Mouse (Mus musculus) mouse trophoblast stem cell (cell line): ENCODE data around the gene Klrb1c.
"Not testable (repeated sequence)": the region's sequence is repeated elsewhere in the genome, so short reads cannot be mapped to it uniquely, and the experiment has no call there.

ENCODE experiments used
- in situ Hi-C, 2 experiments: fragments of 300-500 bp; cut with MseI, MboI; formaldehyde crosslinking; loops; 2 replicates in 1 of 2; 3 replicates in 1 of 2; pipeline ENCODE4 v1.15.1; 2025

Klrb1c gene

DNA sequence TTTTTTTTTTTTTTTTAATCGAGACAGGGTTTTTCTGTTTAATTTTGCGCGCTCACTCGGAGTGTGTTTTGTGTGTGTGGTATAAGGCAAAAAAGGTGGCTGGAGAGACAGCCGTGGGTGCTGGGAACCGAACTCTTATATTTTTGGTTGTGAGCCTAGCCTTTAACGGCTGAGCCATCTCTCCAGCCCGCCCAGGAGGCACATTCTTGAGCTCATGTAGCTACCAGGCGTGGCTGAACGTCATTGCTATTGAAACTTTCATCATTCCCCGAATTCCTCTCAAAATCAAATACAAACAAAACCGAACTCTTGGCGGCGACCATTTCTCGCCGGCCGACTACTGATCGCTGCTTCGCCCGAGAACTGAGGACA lies 9.7 kb upstream of the Klrb1c start:
- in situ Hi-C loops, result not testable (repeated sequence)

DNA sequence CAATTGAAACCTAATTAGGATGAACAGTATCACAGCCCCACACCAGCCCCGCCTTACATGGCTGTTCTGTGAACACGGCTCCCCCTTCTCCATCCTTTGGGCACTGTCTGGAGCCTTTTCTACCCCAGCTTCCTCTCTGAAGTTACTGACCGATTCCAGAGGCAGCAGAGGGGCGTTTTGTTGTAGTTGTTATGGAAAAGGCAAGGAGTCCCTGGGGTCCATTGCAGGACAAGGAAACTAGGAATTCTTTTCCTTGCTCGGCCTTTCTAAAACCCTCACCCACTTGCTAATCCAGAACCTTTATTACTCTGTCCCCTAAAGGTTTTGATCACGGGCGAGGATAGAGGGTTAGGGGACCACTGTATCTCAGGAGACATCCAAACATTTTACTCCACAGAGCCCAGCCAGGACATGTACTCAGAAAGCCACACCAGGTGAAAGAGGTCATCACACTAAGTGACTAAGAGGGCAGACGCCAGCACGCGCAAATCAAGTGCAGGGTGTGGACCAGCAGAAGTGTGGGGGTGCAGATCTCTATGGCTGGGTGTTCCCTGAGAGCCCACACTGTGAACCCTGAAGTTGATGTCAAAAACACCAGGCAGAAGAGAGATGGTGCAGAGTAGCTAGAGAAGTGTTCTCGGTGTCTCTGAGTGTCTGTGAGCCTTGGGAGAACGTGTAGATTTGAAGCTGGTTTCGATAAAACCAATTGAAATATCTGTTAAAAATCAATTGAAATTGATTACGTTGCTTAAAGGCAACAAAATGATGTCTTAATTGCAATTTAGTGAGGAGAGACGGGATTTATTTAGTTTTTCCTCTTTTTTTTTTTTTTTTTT lies 9.1 kb upstream of the Klrb1c start:
- in situ Hi-C loops, result no loop called here

- in situ Hi-C loops, result no loop called here
These were observed 8.3 kb upstream of the Klrb1c start for GRCm38 (mm10) chr6:128797185-128797905.

- in situ Hi-C loops, result no loop called here
These were observed 7.4 kb upstream of the Klrb1c start for GRCm38 (mm10) chr6:128796321-128796955.

DNA sequence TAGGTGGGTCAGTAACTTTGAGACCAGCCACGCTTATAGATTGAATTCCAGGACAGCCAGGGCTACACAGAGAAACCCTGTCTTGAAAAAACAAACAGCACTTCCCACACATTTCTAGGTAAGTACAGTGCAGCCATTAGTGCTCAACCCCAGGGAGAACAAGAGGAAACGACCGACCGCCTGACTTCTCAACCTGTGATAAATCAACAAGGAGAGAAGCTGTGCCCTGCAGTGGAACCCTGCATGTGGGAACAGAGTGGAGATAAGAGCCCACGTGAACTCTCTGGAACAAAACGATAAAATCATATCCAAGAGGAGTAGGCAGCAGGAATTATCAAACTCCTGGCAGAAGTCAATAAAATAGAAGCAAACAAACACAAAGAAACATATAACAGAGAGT lies 4.7 kb upstream of the Klrb1c start:
- in situ Hi-C loops, result no loop called here

DNA sequence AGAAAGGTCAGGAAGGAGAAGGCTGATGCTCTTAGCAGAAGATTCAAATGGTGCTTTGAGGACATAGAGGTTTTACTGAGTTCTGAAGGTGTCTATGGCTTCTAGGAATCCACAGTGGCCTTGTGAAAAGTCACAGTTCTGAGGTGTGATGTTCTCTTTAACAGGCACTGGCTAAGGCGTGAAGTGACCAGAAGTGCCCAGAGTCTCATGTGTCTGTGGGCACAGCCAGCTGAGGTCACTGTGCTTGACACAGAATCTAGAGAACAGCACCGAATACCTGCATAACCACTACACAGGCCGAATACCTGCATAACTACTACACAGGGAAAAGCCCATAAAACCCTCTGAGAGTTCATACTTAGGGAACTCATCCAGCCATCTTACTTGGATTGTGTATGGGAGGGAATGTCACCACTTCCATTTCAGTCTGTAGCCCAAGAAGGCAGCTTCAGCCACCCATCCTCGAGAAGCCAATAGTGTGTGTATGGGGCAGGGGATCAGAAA lies 1.5 kb upstream of the Klrb1c start:
- in situ Hi-C loops, result not testable (repeated sequence)

- in situ Hi-C loops, result no loop called here
These were observed 498 bp downstream of the Klrb1c start for GRCm38 (mm10) chr6:128788517-128788916.

- in situ Hi-C loops, result not testable (repeated sequence)
These were observed 2.6 kb downstream of the Klrb1c start for GRCm38 (mm10) chr6:128786396-128786795.

- in situ Hi-C loops, result loop anchor here (5.0 to 10.0 kb wide), 3 partner anchors 38 to 75 kb away; no protein-coding TSS in a partner anchor
These were observed 19.3 kb downstream of the Klrb1c start for GRCm38 (mm10) chr6:128769481-128770253.

GRCm38 (mm10) chr6:128768047-128768446 lies 21.0 kb downstream of the Klrb1c start:
- in situ Hi-C loops, result loop anchor here (5.0 to 10.0 kb wide), 3 partner anchors 39 to 77 kb away; no protein-coding TSS in a partner anchor

DNA sequence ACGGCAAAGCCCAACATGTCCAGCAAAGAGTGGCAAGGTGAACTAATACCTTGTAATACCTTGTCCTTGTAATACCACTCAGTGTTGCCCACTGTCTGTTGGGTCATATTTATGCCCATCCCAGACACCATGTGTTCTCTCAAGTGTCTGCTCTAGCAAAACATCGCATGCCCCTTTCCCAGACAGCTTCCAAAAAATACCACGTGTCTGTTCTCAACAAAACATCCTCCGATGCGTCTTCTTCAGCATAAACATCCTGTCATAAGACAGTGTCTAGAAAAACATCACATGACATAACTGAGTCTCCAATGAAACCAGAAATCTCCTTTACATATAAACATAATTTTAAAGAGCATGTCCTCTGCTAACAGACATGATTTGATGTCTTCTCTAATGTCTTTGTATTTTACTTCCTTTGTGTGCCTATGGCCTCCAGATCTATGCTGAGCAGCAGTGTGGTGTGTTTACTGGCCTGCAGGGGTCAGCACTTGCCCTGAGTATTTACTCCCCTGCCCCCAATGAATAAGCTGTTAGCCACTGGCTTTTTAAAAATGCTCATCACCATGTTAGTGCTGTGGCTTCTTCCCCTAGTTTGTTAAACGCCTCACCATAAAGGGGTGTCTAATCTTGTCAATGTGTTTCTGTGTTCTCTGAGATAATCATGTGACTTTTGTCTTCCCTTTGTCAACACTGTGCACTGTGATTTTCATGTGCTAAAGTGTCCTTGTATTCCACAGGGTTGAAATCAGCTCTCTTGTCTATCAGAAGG lies 22.3 kb downstream of the Klrb1c start:
- in situ Hi-C loops, result loop anchor here (5.0 to 10.0 kb wide), 3 partner anchors 41 to 78 kb away; no protein-coding TSS in a partner anchor

DNA sequence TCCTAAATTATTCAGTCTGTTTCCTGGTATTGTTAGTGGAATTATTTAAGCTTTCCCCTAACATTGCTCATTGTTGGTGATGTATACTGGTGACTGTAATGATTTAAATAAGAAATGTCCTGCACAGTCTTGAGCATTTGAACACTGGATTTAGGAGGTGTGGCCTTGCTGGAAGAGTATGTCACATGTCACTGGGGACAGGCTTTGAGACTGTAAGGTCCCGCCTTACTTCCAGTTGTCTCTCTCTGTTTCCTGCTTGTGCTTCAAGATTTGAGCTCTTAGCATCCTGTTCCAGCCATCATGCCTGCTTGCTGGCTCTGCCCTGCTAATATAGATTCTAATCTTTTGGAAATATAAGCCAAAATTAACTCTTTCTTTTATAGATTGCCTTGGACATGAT lies 23.8 kb downstream of the Klrb1c start:
- in situ Hi-C loops, result loop anchor here (5.0 to 10.0 kb wide), 3 partner anchors 42 to 80 kb away; no protein-coding TSS in a partner anchor

DNA sequence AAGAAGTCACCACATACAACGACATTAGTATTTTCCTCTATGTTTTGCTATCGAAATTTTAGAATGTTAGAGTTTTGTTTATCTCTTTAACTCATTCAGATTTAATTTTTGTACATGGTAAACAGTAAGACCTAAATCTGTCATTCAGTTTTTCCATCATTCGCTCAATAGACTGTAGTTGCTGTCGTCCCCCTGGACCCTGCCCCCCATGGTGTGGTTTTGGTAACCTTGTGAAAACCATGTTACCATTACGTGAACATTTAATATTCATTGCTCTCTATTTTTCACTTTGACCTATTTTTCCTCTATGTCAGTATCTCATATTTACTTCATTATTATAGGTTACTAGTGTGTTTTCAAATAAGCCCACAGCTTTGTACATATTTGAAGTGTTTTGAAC lies 24.4 kb downstream of the Klrb1c start:
- in situ Hi-C loops, result loop anchor here (10.0 kb wide), 2 partner anchors 70 to 80 kb away; no protein-coding TSS in a partner anchor

- in situ Hi-C loops, result loop anchor here (10.0 kb wide), 2 partner anchors 71 to 81 kb away; no protein-coding TSS in a partner anchor
These were observed 25.1 kb downstream of the Klrb1c start for GRCm38 (mm10) chr6:128763736-128764523.

GRCm38 (mm10) chr6:128762892-128763670 lies 25.9 kb downstream of the Klrb1c start:
- in situ Hi-C loops, result loop anchor here (10.0 kb wide), 2 partner anchors 72 to 82 kb away; no protein-coding TSS in a partner anchor

GRCm38 (mm10) chr6:128761144-128761540 lies 27.9 kb downstream of the Klrb1c start:
- in situ Hi-C loops, result loop anchor here (10.0 kb wide), 2 partner anchors 74 to 84 kb away; no protein-coding TSS in a partner anchor

GRCm38 (mm10) chr6:128760416-128761143 lies 28.4 kb downstream of the Klrb1c start:
- in situ Hi-C loops, result loop anchor here (10.0 kb wide), 2 partner anchors 74 to 84 kb away; no protein-coding TSS in a partner anchor

DNA sequence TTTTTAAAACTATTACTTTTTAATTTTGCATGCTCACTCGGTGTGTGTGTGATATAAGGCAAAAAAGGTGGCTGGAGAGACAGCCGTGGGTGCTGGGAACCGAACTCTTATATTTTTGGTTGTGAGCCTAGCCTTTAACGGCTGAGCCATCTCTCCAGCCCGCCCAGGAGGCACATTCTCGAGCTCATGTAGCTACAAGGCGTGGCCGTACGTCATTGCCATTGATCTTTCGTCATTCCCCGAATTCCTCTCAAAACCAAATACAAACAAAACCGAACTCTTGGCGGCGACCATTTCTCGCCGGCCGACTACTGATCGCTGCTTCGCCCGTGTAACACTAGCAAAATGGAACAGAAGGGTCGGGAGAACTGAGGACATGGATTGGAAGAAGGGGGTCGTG lies 29.0 kb downstream of the Klrb1c start:
- in situ Hi-C loops, result loop anchor here (10.0 kb wide), 2 partner anchors 75 to 85 kb away; no protein-coding TSS in a partner anchor
